Mouse (Mus musculus) effector memory CD4-positive, alpha-beta T cell, adult 7 months (primary cell): Measurements from ENCODE around the gene Utp14b. TPM values are rescaled to one million over a fixed set of nuclear protein-coding genes. Genes with fewer than 3 reads are reported as not detected.

Experiments
- polyA plus RNA-seq: library from polyadenylated mRNA; unstranded; fragments of 100-300 nt; shearing (Covaris generic); gene quantifications from one replicate; pipeline ENCODE4 v1.2.1, GENCODE M21; 2017

Gene Utp14b
- polyA plus RNA-seq: 1.8 TPM

GRCm38 (mm10) chr1:78657671-78658440 lies at the start of gene Utp14b, which contains the start of gene Acsl3:
Gene Utp14b (plus strand): TSS chr1:78658038.
Gene Acsl3 (plus strand): TSS chr1:78657825.

Other genes with a start within 250 kb of the Utp14b start
- gene Farsb, start 169.1 kb upstream of the Utp14b start, polyA plus RNA-seq: 71.1 TPM
- gene Mogat1, start 147.0 kb upstream of the Utp14b start, polyA plus RNA-seq: not detected
- gene BC035947, start 145.9 kb upstream of the Utp14b start, polyA plus RNA-seq: not detected
- 14.2 TPM for gene Acsl3, start 213 bp upstream of the Utp14b start, polyA plus RNA-seq
- not detected for gene Kcne4, start 158.7 kb downstream of the Utp14b start, polyA plus RNA-seq